Mouse (Mus musculus) 3134 (cell line): ENCODE results near the gene Spin2d.
"Not testable (repeated sequence)": the region's sequence is repeated elsewhere in the genome, so short reads cannot be mapped to it uniquely, and the experiment has no call there.

Source experiments
- DNase-seq: peaks from one replicate; pipeline ENCODE4 v3.0.0-alpha.2; 2011; ENCODE audit warnings: low spot score; ENCODE audit not compliant: insufficient read length; ENCODE audit errors: extremely low read depth

Spin2d gene

DNA sequence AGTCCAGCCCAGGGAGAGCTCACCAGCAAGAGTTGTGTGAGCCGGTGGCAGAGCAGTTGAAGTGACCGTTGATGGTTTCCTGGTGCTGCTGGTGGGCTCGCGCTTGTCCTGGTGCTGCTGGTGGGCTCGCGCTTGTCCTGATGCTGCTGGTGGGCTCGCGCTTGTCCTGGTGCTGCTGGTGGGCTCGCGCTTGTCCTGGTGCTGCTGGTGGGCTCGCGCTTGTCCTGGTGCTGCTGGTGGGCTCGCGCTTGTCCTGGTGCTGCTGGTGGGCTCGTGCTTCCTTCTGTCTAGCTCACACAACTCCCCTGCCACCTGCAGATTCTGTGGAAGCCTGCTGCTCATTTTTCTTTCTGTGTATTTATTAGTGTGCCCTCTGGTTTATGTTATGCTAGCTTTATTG, at the start of gene Spin2d:
Gene Spin2d, minus strand, starts transcription at position 101 of the 400 bp plus-strand sequence.
- not testable (repeated sequence) for DNase-seq

DNA sequence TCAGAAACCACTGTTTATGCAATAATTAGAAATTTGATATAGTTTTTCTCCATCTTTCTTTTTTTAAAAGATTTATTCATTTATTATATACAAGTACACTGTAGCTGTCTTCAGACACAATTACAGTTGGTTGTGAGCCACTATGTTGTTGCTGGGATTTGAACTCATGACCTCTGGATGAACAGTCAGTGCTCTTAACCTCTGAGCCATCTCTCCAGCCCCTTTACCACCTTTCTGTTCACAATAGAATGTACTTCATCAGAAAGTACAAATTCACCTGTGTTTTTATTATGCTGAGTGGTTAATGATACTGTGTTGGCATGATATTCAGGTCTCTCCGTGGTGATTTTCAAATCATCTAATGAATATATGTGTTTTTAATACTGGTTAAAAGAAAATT, 48.6 kb upstream of the Spin2d start:
- no peak for DNase-seq

DNA sequence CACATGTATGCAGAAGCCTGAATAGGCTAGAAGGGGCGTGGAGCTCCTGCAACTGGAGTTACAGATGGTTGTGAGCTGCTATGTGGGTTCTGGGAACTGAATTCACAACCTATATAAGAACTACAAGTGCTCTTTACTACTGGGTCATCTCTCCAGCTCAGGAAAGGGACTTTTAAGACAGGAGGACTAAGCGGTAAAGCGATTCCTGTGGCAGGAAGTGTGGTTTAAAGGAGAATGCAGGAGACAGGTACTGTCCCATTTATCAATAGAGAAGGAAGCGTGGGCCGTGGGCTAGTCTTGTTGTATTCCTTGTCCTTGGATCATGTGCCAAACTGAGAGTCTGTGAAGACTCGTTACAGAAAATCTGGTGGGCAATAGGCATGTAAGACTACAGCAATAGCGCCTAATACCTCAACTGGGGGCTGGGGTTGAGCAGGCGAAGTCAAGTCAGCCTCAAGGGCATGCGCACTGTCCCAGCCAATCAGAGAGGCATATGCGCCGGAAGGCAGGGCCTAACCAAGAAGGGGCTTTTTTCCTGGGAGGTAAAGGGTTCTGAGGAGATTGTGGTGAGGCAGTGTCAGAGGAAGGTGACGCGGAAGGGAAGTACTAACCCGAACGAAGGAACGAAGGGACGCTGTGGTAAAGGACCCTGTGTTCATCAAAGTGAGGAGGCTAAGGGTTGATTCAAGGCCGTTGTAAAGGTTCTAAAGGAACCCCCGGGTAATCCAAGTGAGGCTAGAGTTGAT, 37.2 kb upstream of the Spin2d start, which contains the start of gene Xlr4b:
Gene Xlr4b, plus strand, starts transcription at position 515 of the 746 bp plus-strand sequence.
- DNase-seq, result not testable (repeated sequence)

DNA sequence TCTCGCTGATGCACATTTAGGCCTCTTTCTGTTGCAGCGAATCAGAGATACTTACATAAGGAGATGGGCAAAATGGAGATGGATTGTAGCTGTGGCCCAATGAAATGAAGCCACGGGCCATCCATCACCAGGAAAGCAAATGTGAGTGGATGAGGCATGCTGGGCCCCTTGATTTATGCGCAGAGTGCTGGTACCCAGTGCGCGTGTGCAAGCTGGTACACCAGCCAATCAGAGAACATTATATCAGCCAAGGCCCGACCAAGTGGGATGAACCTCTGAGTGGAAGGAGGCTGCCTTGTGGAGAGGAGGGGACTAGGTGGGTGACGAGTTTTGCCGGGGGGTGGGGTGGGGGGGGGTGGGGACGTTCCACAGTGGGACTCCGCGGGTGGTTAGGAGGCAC, 15.1 kb upstream of the Spin2d start, which contains the start of gene Xlr3b:
Gene Xlr3b, plus strand, starts transcription at position 274 of the 400 bp plus-strand sequence.
- not testable (repeated sequence) for DNase-seq

DNA sequence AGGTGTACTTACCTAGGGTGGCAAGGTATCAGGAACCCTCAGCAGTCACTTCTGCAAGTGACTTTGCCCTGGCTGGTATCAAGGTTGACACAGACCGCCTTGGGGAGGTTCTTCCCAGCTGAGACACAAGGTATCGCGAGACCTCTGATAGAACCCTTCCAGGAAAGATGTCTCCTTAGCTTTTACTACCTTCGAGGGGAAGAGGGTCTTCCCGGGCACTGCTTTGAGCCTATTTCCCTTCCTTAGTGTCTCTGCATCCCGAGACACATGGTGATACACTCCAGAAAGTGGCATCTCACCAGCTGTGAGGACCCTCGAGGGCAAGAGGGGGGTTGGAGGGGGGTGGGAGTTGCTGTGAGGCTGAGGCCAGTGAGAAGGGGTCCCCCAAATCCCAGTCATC, 27.4 kb downstream of the Spin2d start, which contains the start of gene DXBay18:
Gene DXBay18, minus strand, starts transcription at position 101 of the 400 bp plus-strand sequence.
- DNase-seq, result not testable (repeated sequence)

DNA sequence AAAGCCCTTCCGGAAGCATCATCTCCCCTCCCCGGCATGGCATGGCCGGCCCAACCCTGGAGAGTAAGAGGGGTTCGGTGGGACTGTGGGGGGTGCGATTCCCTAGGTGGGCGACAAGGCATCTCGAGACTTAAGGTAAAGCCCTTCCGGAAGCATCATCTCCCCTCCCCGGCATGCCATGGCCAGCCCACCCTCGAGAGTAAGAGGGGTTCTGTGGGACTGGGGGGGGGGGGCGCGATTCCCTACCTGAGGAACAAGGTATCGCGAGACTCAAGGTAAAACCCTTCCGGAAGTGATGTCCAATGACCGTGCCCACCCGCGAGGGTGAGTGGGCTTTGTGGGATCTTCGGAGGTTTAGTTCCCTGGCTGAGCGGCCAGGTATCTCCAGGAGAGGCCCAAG, 28.3 kb downstream of the Spin2d start, which contains the start of gene Xlr5b:
Gene Xlr5b, plus strand, starts transcription at position 301 of the 400 bp plus-strand sequence.
- DNase-seq, result not testable (repeated sequence)

DNA sequence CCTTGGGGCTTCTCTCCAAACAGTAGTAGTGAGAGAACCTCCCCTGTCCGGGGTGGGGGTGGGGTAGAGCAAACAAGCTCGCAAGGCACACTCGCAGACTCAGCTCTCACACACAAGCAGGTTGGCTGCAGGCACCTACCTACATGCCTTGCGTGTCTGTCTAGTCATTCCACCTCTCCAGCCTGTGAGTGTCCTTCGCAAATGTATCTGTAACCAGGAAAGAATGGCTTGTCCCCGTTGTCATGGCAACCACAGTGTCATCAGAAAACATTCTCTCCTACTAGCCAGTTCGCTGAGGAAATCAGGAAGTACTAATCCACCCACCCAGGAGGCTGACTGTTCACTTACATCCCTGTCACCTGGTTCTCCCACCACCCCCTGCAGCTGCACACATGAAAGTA, 33.6 kb downstream of the Spin2d start:
- not testable (repeated sequence) for DNase-seq
